Mouse (Mus musculus) hindbrain, embryonic 12.5 days (tissue): ENCODE data around the gene Fam160a2. TPM values are rescaled to one million over a fixed set of nuclear protein-coding genes. Genes with fewer than 3 reads are reported as not detected.

ENCODE experiments used
- ATAC-seq: fragments of 200-750 bp; cut with Nextera tagmentation; 2 replicates; pipeline ENCODE4 v1.8.0; 2017; ENCODE audit warnings: moderate TSS enrichment; ENCODE audit not compliant: low FRiP score
- H3K27ac ChIP-seq: fragments of 300-500 bp; sonication (generic); 2 replicates; pipeline ENCODE4 v1.5.1; 2016; ENCODE audit warnings: mild to moderate bottlenecking
- H3K27me3 ChIP-seq: fragments of 300-500 bp; sonication (generic); 2 replicates; pipeline ENCODE4 v1.6.1; 2016; ENCODE audit warnings: mild to moderate bottlenecking
- H3K36me3 ChIP-seq: fragments of 300-500 bp; sonication (generic); 2 replicates; pipeline ENCODE4 v1.6.1; 2016; ENCODE audit warnings: mild to moderate bottlenecking
- H3K4me1 ChIP-seq: fragments of 300-500 bp; sonication (generic); 2 replicates; pipeline ENCODE4 v1.6.1; 2016
- H3K4me2 ChIP-seq: fragments of 300-500 bp; sonication (generic); replicated peaks from 2 replicates; pipeline ENCODE4 v1.6.1; 2016; ENCODE audit warnings: mild to moderate bottlenecking
- H3K4me3 ChIP-seq: fragments of 300-500 bp; sonication (generic); 2 replicates; pipeline ENCODE4 v1.5.1; 2016; ENCODE audit warnings: mild to moderate bottlenecking
- H3K9ac ChIP-seq: fragments of 300-500 bp; sonication (generic); 2 replicates; pipeline ENCODE4 v1.6.1; 2016; ENCODE audit warnings: mild to moderate bottlenecking, moderate library complexity
- H3K9me3 ChIP-seq: fragments of 300-500 bp; sonication (generic); replicated peaks from 2 replicates; pipeline ENCODE4 v1.6.1; 2016; ENCODE audit warnings: mild to moderate bottlenecking
- WGBS: fragments of 180-500 bp; shearing (Covaris S2); methylation state at CpG from one replicate; pipeline ENCODE4 v1.1.7; 2016; 5-methylcytosine and 5-hydroxymethylcytosine counted together
- polyA plus RNA-seq: library from polyadenylated mRNA; unstranded; fragments of >200 nt; fragmentation: Nextera tagmentation; extraction: Ambion mirVana; gene quantifications from 2 replicates; pipeline ENCODE4 v1.2.1, GENCODE M21; 2016

Gene Fam160a2
- 41.6 and 44.7 TPM in 2 replicates for polyA plus RNA-seq

DNA sequence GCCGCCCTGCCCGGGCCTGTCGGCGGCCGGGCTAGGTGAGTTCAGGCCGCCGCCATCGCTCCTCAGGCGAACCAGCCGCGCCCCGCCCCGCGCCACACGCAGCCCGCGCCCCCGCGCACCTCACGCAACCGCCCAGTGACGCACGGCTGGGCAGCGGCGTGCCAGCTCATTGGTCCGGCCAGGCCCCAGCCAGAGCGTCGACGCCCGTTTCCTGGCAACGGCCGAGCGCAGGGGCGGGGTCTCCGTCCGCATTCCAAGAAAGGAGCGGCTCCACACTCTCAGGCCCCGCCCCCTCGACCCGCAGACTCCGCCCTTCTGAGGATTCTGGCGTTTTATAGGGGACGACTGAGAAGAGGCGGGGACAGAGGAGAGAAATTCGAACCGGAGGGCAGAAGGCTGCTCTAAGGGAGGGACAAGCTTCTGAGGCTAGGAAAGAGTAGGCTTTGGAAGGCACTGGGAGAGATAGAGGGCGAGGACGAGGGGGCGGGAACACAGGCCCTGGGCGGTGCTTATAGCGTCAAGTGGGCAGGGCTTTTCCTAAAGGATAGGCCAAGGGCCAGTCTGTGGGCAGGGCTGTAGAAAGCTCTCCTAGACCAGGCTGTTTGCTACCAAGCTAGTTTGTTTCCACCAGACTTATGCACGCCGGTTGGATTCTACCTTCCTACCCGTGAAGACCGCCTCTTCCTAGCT lies at the start of gene Fam160a2:
Gene Fam160a2 (minus strand): TSS at position 120 of the 690 bp plus-strand sequence.
- Histone ChIP-seq H3K9me3 (no peaks in the 10 kb centered on the region), H3K4me3 (peak within 1 kb of the TSS; percentile 62), H3K27me3 (no peaks in the 10 kb centered on the region), H3K36me3 (0 out of 2 replicates have a peak, but pooled peaks cover 3% of the 10 kb centered on the region), H3K4me1 (peaks cover 6% of the 10 kb centered on the region; the same call in 1 of the 2 replicates), H3K27ac (peak within 1 kb of the TSS; percentile 81), H3K9ac (peak within 1 kb of the TSS; percentile 82), H3K4me2 (peak within 1 kb of the TSS; percentile 72)
- peak; percentile 99 for ATAC-seq
- 1% methylated on average over 54 of the region's 55 CpGs for WGBS

DNA sequence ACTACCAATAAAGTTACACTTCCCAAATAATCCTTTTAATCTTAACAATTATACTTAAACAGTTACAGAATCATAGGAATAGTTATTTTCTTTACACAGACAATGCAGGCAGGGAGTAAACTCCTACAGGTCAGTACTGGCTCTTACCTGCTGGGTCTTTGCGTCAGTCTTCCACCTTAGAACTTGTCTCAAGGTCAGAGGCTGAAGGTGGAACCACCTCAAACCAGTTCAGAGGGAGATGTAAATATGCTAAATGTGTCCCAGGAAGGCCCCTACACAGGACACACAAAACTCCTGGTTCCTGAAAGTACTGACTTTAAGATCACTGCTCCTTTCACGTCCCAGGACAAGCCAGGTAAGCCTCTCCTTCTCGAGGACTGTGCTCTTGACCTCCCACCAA lies 45.2 kb upstream of the Fam160a2 start:
- Histone ChIP-seq H3K4me1 (no peaks in the 10 kb centered on the region), H3K4me3 (no peak overlapping the region), H3K27ac (no peak overlapping the region), H3K36me3 (no peaks in the 10 kb centered on the region), H3K4me2 (no peak overlapping the region), H3K27me3 (no peaks in the 10 kb centered on the region), H3K9ac (no peak overlapping the region), H3K9me3 (no peaks in the 10 kb centered on the region)
- WGBS, result 78% methylated on average over 3 of the region's 3 CpGs
- no peak for ATAC-seq

DNA sequence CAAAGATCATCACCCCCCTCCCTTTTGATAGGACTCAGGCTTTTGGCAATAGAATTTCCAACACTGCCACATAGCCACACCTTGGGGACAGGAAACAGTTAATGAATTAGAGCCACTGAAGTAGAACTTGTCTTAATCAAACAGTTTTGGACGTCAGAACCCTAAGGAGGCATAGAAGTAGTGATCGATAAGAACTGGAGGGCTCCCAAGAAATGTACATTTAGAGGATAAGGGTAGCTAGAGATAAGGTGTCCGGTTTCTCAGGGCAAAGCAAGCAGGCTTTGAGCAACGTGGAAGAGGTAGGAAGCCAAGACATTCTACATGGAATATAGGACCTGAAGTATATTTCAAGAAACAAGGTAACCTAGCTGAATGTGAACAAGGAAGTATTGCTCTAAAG lies 41.6 kb upstream of the Fam160a2 start:
- no peaks in the 10 kb centered on the region for H3K36me3 ChIP-seq

DNA sequence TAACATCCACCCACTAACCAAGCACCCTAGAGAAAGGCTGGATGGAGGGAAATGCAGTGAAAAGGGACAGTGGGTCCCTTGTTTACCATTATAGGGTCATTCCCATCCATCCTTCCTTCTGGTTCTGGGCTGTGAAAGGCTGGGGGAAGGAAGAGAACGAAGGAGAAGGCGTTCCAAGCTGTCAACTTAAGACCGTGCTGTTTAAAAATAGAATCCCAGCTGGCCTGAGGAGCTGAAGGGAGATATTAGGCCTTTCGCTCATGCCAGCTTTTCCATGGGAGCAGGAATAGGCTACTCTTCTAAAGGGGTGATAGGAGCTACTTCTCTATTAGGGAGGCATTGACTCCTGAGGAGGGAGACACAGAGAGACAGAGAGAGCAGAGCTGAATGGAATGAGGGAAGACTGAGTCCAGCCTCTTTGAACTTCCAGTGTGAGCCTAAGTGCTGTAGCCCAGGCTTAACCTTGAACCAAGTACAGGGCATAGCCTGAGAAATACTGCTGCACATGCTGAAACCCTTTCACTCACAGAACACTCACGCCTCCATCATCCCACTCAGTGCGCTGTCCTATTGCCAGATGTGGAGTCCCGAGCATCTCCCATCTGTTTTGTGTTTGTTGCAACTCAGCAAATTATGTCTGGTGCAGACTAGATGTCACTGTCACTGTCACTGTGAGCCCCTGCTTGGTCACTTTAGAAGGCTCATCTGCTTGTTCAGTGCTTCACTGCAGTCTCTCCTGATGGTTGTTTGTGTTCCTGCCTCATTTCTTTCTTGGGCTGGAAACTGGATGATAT lies 38.3 kb upstream of the Fam160a2 start:
- WGBS, result 86% methylated on average over 7 of the region's 7 CpGs
- Histone ChIP-seq H3K9me3 (no peaks in the 10 kb centered on the region), H3K4me1 (no peaks in the 10 kb centered on the region), H3K27ac (no peak overlapping the region), H3K4me3 (no peak overlapping the region), H3K27me3 (no peaks in the 10 kb centered on the region), H3K9ac (no peak overlapping the region), H3K36me3 (no peaks in the 10 kb centered on the region), H3K4me2 (no peak overlapping the region)
- no peak for ATAC-seq

More for the DNA sequence above, 41.6 kb upstream of the Fam160a2 start:
- WGBS, result 62% methylated on average over 4 of the region's 4 CpGs
- H3K9me3 ChIP-seq, result no peaks in the 10 kb centered on the region
- no peaks in the 10 kb centered on the region for H3K27me3 ChIP-seq
- no peak overlapping the region for H3K4me2 ChIP-seq
- no peak overlapping the region for H3K4me3 ChIP-seq
- ATAC-seq, result no peak
- H3K27ac ChIP-seq, result no peak overlapping the region
- H3K9ac ChIP-seq, result no peak overlapping the region
- H3K4me1 ChIP-seq, result no peaks in the 10 kb centered on the region

DNA sequence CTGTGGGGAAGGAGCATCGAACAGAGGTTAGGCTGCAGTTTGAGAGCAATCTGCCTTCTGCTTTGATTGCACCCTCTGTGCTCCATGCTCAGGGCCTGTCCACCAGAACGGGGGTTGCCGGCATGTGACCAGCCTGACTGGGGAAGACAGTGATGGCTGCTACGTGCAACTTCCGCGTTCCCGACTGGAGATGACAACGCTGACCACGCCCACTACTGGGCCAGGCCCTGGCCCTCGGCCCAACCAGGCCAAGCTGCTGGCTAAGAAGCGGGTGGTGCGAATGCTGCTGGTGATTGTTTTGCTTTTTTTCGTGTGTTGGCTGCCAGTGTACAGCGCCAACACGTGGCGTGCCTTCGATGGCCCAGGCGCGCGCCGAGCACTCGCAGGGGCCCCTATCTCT lies 34.9 kb upstream of the Fam160a2 start:
- Histone ChIP-seq H3K9me3 (no peaks in the 10 kb centered on the region), H3K27me3 (no peaks in the 10 kb centered on the region), H3K36me3 (no peaks in the 10 kb centered on the region), H3K4me2 (no peak overlapping the region), H3K4me1 (no peaks in the 10 kb centered on the region), H3K4me3 (no peak overlapping the region), H3K9ac (no peak overlapping the region), H3K27ac (no peak overlapping the region)
- no peak for ATAC-seq
- WGBS, result 85% methylated on average over 22 of the region's 22 CpGs

DNA sequence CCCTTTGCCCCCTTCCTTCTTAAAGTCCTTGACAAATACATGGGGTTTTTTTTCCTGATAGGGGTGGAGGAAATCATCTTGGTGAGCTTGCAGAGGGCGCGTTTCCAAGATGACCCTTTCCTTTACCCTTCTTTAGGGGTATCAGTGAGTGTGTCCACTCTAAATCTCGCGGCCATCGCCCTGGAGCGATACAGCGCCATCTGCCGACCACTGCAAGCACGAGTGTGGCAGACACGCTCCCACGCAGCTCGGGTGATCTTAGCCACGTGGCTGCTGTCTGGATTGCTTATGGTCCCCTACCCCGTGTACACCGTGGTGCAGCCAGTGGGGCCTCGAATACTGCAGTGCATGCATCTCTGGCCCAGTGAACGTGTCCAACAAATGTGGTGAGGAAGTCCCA lies 34.0 kb upstream of the Fam160a2 start:
- H3K4me3 ChIP-seq, result no peak overlapping the region
- H3K36me3 ChIP-seq, result no peaks in the 10 kb centered on the region
- no peak overlapping the region for H3K27ac ChIP-seq
- no peaks in the 10 kb centered on the region for H3K9me3 ChIP-seq
- no peak overlapping the region for H3K4me2 ChIP-seq
- ATAC-seq, result no peak
- no peaks in the 10 kb centered on the region for H3K4me1 ChIP-seq
- no peaks in the 10 kb centered on the region for H3K27me3 ChIP-seq
- 79% methylated on average over 17 of the region's 17 CpGs for WGBS
- H3K9ac ChIP-seq, result no peak overlapping the region

DNA sequence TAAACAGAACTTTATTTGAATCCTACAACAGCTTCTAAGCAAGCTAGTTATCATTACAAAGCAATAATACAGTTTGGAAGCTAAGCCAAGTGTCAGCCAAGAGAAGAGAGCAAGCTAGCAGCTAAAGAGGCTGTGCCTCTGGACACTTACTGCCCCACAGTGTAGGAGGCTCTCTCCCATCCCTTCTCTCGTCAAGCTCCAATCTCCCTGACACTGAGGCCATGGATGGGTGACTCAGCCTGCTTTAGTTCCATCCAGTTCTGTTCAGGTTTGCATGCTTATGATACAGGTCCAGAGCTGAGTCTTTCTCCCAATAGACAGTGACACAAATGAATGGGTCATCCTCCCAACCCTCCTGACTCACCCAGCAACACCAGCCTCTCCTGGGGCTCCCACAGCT lies 32.2 kb upstream of the Fam160a2 start:
- 38% methylated on average over 1 of the region's 1 CpGs for WGBS
- Histone ChIP-seq H3K4me1 (no peaks in the 10 kb centered on the region), H3K9ac (no peak overlapping the region), H3K4me2 (no peak overlapping the region), H3K36me3 (no peaks in the 10 kb centered on the region), H3K27me3 (peaks cover 3% of the 10 kb centered on the region; the same call in 1 of the 2 replicates), H3K9me3 (no peaks in the 10 kb centered on the region), H3K27ac (no peak overlapping the region), H3K4me3 (no peak overlapping the region)
- ATAC-seq, result no peak

DNA sequence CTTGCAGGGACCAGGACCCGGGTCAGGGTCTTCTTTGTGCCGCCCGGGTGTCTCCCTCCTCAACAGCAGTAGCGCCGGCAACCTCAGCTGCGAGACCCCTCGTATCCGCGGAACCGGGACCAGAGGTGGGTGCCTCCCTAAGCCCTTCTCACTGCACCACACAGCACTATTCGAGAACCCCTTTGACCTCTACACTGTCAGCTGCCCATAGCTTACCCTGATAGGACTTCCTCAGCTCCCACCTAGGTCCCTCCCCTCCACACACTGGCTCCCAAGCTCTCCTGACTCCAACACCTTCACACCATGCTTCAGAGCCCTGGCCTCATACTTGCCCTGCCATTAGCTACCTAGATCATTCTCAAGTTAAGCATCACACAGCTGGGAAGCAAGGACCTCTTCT lies 26.2 kb upstream of the Fam160a2 start:
- WGBS, result 5% methylated on average over 11 of the region's 11 CpGs
- peaks cover 37% of the 10 kb centered on the region for H3K27me3 ChIP-seq

DNA sequence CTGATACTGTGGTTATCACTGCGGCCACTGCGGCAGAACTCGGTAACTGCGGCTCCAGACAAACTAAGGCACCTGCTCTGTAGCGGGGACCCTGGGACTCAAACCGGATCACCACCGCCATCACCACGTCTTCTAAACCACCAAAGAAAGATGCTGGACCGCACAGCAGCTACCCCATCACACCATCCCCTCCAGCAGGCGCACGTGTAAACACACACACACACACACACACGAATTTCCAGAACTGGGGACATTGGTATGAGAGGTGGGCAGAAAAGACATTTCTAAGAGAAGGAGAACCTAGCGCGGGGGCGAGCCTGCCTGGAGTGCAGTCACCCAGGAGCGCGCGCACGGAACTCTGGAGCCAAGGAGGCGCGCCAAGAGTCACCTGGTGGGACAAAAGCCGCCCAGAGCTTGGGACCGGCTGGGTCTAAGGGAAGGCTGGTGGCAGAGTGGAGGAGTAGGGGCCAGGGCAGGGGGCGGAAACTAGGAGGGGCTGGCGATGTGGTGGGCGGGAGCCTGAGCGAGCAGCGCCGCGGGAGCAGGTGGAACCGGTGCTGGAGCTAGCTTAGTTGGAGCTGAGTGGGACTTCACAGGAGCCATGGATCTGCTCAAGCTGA lies 25.7 kb upstream of the Fam160a2 start, which contains the start of gene Cckbr:
Gene Cckbr (plus strand): TSS at position 308 of the 620 bp plus-strand sequence.
- peak within 1 kb of the TSS; percentile 48 for H3K4me3 ChIP-seq
- ATAC-seq, result peak; percentile 79
- no peak within 1 kb of the TSS for H3K27ac ChIP-seq
- peak within 1 kb of the TSS; percentile 39 for H3K9ac ChIP-seq
- WGBS, result 3% methylated on average over 31 of the region's 31 CpGs
- peak within 1 kb of the TSS; percentile 91 for H3K4me2 ChIP-seq
- H3K36me3 ChIP-seq, result no peaks in the 10 kb centered on the region
- no peaks in the 10 kb centered on the region for H3K9me3 ChIP-seq
- peaks cover 37% of the 10 kb centered on the region for H3K27me3 ChIP-seq
- peaks cover 8% of the 10 kb centered on the region; the same call in 1 of the 2 replicates for H3K4me1 ChIP-seq

More for the DNA sequence above, 26.2 kb upstream of the Fam160a2 start:
- no peak overlapping the region for H3K27ac ChIP-seq
- no peak; the same call in none of the 2 replicates for ATAC-seq
- peak overlapping the region; percentile 39 for H3K9ac ChIP-seq
- no peaks in the 10 kb centered on the region for H3K36me3 ChIP-seq
- peak overlapping the region; percentile 91 for H3K4me2 ChIP-seq
- no peaks in the 10 kb centered on the region for H3K9me3 ChIP-seq
- H3K4me1 ChIP-seq, result peaks cover 8% of the 10 kb centered on the region; the same call in 1 of the 2 replicates
- H3K4me3 ChIP-seq, result peak overlapping the region; percentile 48

DNA sequence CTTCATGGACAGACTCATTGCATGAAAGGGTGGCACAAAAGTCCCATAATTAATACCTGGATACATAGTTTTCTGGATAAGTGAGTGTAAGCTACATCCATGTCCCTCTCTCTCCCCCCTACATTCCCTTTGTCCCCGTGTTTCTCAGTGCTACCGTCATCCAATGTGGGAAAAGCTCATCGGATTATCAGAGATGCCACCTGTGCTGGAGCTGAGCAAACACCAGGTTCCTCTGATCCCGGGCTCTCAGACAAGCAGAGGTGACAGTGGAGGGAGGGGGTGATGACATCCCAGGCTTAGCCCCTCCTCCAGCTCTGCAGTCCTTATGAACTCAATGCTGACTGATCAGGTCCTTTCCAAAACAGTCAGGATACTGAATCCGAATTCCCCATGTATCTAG lies 24.5 kb upstream of the Fam160a2 start:
- Histone ChIP-seq H3K27ac (no peak overlapping the region), H3K9me3 (no peaks in the 10 kb centered on the region), H3K4me3 (no peak overlapping the region), H3K4me2 (no peak overlapping the region), H3K9ac (no peak overlapping the region), H3K36me3 (no peaks in the 10 kb centered on the region), H3K4me1 (peaks cover 8% of the 10 kb centered on the region; the same call in 1 of the 2 replicates), H3K27me3 (peaks cover 37% of the 10 kb centered on the region)
- peak; percentile 21; the same call in 1 of the 2 replicates for ATAC-seq
- 44% methylated on average over 5 of the region's 5 CpGs for WGBS

DNA sequence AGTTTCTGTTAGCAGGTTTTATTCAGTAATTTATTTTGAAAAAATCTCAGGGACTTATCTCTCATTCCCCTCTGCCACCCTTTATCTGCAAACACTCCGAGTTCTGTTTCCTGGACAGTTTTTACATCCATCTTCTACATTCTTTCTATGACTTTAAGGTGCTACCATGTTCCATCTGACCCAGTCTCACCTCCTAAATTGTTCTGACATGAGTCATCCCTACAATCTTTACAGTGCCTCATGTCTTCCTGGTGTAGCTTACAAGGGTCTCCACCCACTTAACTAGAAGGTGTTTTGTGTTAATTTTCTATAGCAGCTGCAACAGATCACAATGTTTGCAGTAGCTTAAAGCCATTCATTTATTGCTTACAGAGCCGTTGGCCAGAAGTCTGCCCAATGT lies 21.0 kb upstream of the Fam160a2 start:
- Histone ChIP-seq H3K27ac (no peak overlapping the region), H3K4me2 (no peak overlapping the region), H3K9me3 (no peaks in the 10 kb centered on the region), H3K36me3 (no peaks in the 10 kb centered on the region), H3K4me1 (peaks cover 8% of the 10 kb centered on the region; the same call in 1 of the 2 replicates), H3K27me3 (peaks cover 23% of the 10 kb centered on the region), H3K9ac (no peak overlapping the region), H3K4me3 (no peak overlapping the region)
- ATAC-seq, result no peak
- 66% methylated on average over 2 of the region's 2 CpGs for WGBS

DNA sequence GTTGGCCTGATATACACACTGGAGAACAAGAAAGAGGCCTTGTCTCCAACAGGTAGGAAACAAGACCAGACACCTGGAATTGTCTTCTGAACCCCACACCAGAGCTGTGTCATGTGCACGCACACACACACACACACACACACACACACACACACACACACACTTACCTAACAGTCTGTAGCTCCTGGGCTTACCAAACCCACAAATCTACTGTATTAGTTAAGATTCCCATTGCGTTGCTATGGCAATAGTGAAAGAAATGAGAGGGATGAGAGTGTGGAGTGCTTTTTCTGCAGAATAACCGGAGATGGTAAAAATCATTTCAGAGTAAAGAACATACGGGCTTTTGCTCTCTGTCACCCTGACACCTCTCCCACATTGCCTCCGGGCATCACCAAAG lies 18.3 kb upstream of the Fam160a2 start:
- H3K4me3 ChIP-seq, result no peak overlapping the region

More for the DNA sequence above, 18.3 kb upstream of the Fam160a2 start:
- no peaks in the 10 kb centered on the region for H3K36me3 ChIP-seq
- no peaks in the 10 kb centered on the region for H3K9me3 ChIP-seq
- no peak for ATAC-seq
- H3K27ac ChIP-seq, result no peak overlapping the region
- H3K27me3 ChIP-seq, result no peaks in the 10 kb centered on the region
- H3K4me1 ChIP-seq, result no peaks in the 10 kb centered on the region
- 77% methylated on average over 5 of the region's 5 CpGs for WGBS
- no peak overlapping the region for H3K9ac ChIP-seq
- H3K4me2 ChIP-seq, result no peak overlapping the region
